Mouse (Mus musculus): ENCODE measurements around the gene Scai. TPM values are rescaled to one million over a fixed set of nuclear protein-coding genes. Genes with fewer than 3 reads are reported as not detected.

The Scai gene
- total and polyA plus RNA-seq, 3 experiments, result 4.2 to 7.9 (median 4.7) TPM

GRCm38 (mm10) chr2:39031611-39032010 is 158.9 kb downstream of the Scai start:
- TF ChIP-seq RAD21 (IDR thresholded peaks at IDR 0.05; ENCODE audit: low read depth, low read length), result no peak
- no peak for TF ChIP-seq POLR2A (IDR thresholded peaks at IDR 0.05; ENCODE audit: low read depth, low read length)
- TF ChIP-seq CTCF (conservative IDR thresholded peaks at IDR 0.05 in 1 of 2, IDR thresholded peaks at IDR 0.05 in 1 of 2; ENCODE audit: low read depth in 2 of 2, low read length in 2 of 2), result no peak
- TF ChIP-seq RCOR1 (conservative IDR thresholded peaks at IDR 0.05; ENCODE audit: low read depth, low read length), result no peak
- TF ChIP-seq ZMIZ1 (IDR thresholded peaks at IDR 0.05; ENCODE audit: low read depth, low read length), result no peak
- TF ChIP-seq ZC3H11A (IDR thresholded peaks at IDR 0.05; ENCODE audit: low read depth, low read length), result no peak
- TF ChIP-seq ZKSCAN1 (IDR thresholded peaks at IDR 0.05; ENCODE audit: borderline replicate concordance, low read depth, low read length), result no peak
- TF ChIP-seq TCF12 (IDR thresholded peaks at IDR 0.05; ENCODE audit: low read depth, low read length), result no peak
- TF ChIP-seq JUN (IDR thresholded peaks at IDR 0.05; ENCODE audit: insufficient read depth, low read depth, low read length), result no peak
- no peak for TF ChIP-seq BHLHE40 (IDR thresholded peaks at IDR 0.05; ENCODE audit: low read depth, low read length)
- no peak for TF ChIP-seq NRF1 (IDR thresholded peaks at IDR 0.05; ENCODE audit: low read depth, low read length)
- TF ChIP-seq NELFE (IDR thresholded peaks at IDR 0.05; ENCODE audit: low read depth, low read length), result no peak
- no peak for TF ChIP-seq PAX5 (IDR thresholded peaks at IDR 0.05; ENCODE audit: low read length)
- no peak for TF ChIP-seq ETS1 (conservative IDR thresholded peaks at IDR 0.05; ENCODE audit: low read depth, low read length)
- no peak for TF ChIP-seq TBP (conservative IDR thresholded peaks at IDR 0.05; ENCODE audit: low read depth, low read length)
- no peak for TF ChIP-seq IRF4 (IDR thresholded peaks at IDR 0.05; ENCODE audit: low read depth, low read length)
- no peak for TF ChIP-seq E2F4 (IDR thresholded peaks at IDR 0.05; ENCODE audit: insufficient replicate concordance, low read depth, low read length)
- TF ChIP-seq MAX (IDR thresholded peaks at IDR 0.05; ENCODE audit: low read length), result no peak
- in situ Hi-C loops (cut with MboI; ENCODE audit: low pct_ligation_motif_present, low pct_unique_long_range_greater_than_20kb, low sequenced_read_pairs), result no loop called here

GRCm38 (mm10) chr2:39020004-39020403 is 170.5 kb downstream of the Scai start:
- Histone ChIP-seq H3K4me1 (ENCODE audit: control insufficient read depth in 1 of 2, insufficient read depth in 2 of 2) (peaks cover 14 to 79% of the 10 kb centered on the region in 2 experiments), H3K36me3 (replicated peaks in 1 of 2; ENCODE audit: control insufficient read depth in 1 of 2, insufficient read depth in 1 of 2, low read length in 1 of 2) (peaks cover 70 to 84% of the 10 kb centered on the region in 2 experiments), H3K9me3 (replicated peaks; ENCODE audit: low read length) (no peaks in the 10 kb centered on the region), H3K4me3 (replicated peaks in 1 of 3; ENCODE audit: low read depth in 2 of 3, low read length in 2 of 3, poor library complexity in 1 of 3) (no peak overlapping the region), H3K79me2 (replicated peaks; ENCODE audit: control insufficient read depth, extremely low read depth, insufficient read depth, poor library complexity, severe bottlenecking) (no peaks in the 10 kb centered on the region; the same call in 1 of the 2 replicates), H3K4me2 (ENCODE audit: insufficient read depth, low read depth, poor library complexity, severe bottlenecking) (no peak overlapping the region), H3K9ac (ENCODE audit: insufficient read depth, low read depth) (no peak overlapping the region), H3K27me3 (replicated peaks) (no peaks in the 10 kb centered on the region), H3K27ac (ENCODE audit: insufficient read depth, low read depth) (peak overlapping the region; percentile 78)
- TF ChIP-seq ETS1 (conservative IDR thresholded peaks at IDR 0.05; ENCODE audit: low read depth, low read length) (peak; percentile 44), GABPA (IDR thresholded peaks at IDR 0.05; ENCODE audit: insufficient replicate concordance, low read depth, low read length) (no peak)
- DNase-seq (ENCODE audit: extremely low read depth), result peak; percentile 56
- in situ Hi-C loops (cut with MboI; ENCODE audit: low pct_ligation_motif_present, low pct_unique_long_range_greater_than_20kb, low sequenced_read_pairs), result no loop called here
- dilution Hi-C loops (cut with MboI; ENCODE audit: extremely low pct_ligation_motif_present, extremely low pct_unique_long_range_greater_than_20kb, low sequenced_read_pairs), result no loop called here

More at GRCm38 (mm10) chr2:39031611-39032010, 158.9 kb downstream of the Scai start:
- H3K27ac ChIP-seq (ENCODE audit: insufficient read depth, low read depth), result no peak overlapping the region
- no peak overlapping the region for H3K9ac ChIP-seq (ENCODE audit: insufficient read depth, low read depth)
- no peaks in the 10 kb centered on the region for H3K79me2 ChIP-seq (replicated peaks; ENCODE audit: control insufficient read depth, extremely low read depth, insufficient read depth, poor library complexity, severe bottlenecking)
- no peak for DNase-seq (ENCODE audit: extremely low read depth)
- peaks cover 0 to 3% of the 10 kb centered on the region in 2 experiments; a peak in 2 of 4 replicates for H3K4me1 ChIP-seq (ENCODE audit: control insufficient read depth in 1 of 2, insufficient read depth in 2 of 2)
- dilution Hi-C loops (cut with MboI; ENCODE audit: extremely low pct_ligation_motif_present, extremely low pct_unique_long_range_greater_than_20kb, low sequenced_read_pairs), result no loop called here
- no peaks in the 10 kb centered on the region for H3K27me3 ChIP-seq (replicated peaks)
- no peak overlapping the region for H3K4me2 ChIP-seq (ENCODE audit: insufficient read depth, low read depth, poor library complexity, severe bottlenecking)
- peaks cover 43 to 78% of the 10 kb centered on the region in 2 experiments for H3K36me3 ChIP-seq (replicated peaks in 1 of 2; ENCODE audit: control insufficient read depth in 1 of 2, insufficient read depth in 1 of 2, low read length in 1 of 2)
- H3K4me3 ChIP-seq (replicated peaks in 1 of 3; ENCODE audit: low read depth in 2 of 3, low read length in 2 of 3, poor library complexity in 1 of 3), result no peak overlapping the region
- H3K9me3 ChIP-seq (replicated peaks; ENCODE audit: low read length), result no peaks in the 10 kb centered on the region
